Mouse (Mus musculus) ES-E14 (cell line): ENCODE data around the gene Vav3. TPM values are rescaled to one million over a fixed set of nuclear protein-coding genes. Genes with fewer than 3 reads are reported as not detected.

Experiments used
- DNase-seq: peaks from one replicate; pipeline ENCODE4 v3.0.0-alpha.2; 2013; ENCODE audit warnings: low read depth, low spot score
- H3K27ac ChIP-seq: 2 replicates; pipeline ENCODE4 v1.5.1; 2012; ENCODE audit warnings: low read depth, mild to moderate bottlenecking, low read length, moderate library complexity, mixed read lengths; ENCODE audit not compliant: poor library complexity, insufficient read depth, severe bottlenecking
- H3K36me3 ChIP-seq: 2 replicates; pipeline ENCODE4 v1.6.1; 2012; ENCODE audit warnings: mild to moderate bottlenecking, low read length, moderate library complexity, mixed read lengths; ENCODE audit not compliant: control insufficient read depth, poor library complexity, insufficient read depth, severe bottlenecking
- H3K4me1 ChIP-seq, 2 experiments: fragments of 150-350 bp in 1 of 2; sonication (generic) in 1 of 2; 2 replicates each; pipeline ENCODE4 v1.6.1; 2012; ENCODE audit warnings: low read length in 2 of 2, mild to moderate bottlenecking in 1 of 2, mixed read lengths in 1 of 2; ENCODE audit not compliant: control insufficient read depth in 2 of 2, insufficient read depth in 2 of 2, poor library complexity in 1 of 2
- H3K4me3 ChIP-seq, 2 experiments: fragments of 150-350 bp in 1 of 2; sonication (generic) in 1 of 2; 2 replicates each; pipeline ENCODE4 v1.5.1; 2012; ENCODE audit warnings: low read length in 2 of 2, low read depth in 1 of 2, mild to moderate bottlenecking in 1 of 2, mixed read lengths in 1 of 2; ENCODE audit not compliant: insufficient read depth in 1 of 2, poor library complexity in 1 of 2, severe bottlenecking in 1 of 2
- H3K9ac ChIP-seq: 2 replicates; pipeline ENCODE4 v1.6.1; 2012; ENCODE audit warnings: low read depth, mild to moderate bottlenecking, low read length, mixed read lengths; ENCODE audit not compliant: poor library complexity, insufficient read depth, severe bottlenecking
- H3K9me3 ChIP-seq: fragments of 150-350 bp; sonication (generic); 2 replicates; pipeline ENCODE4 v1.6.1; 2012; ENCODE audit warnings: low read depth, mild to moderate bottlenecking, low read length; ENCODE audit not compliant: control insufficient read depth, insufficient read depth
- CHD2 ChIP-seq: IDR thresholded peaks from 2 replicates; pipeline ENCODE4 v1.6.1; 2014; ENCODE audit warnings: mild to moderate bottlenecking, low read depth, low read length, inconsistent platforms
- HCFC1 ChIP-seq: IDR thresholded peaks from 2 replicates; pipeline ENCODE4 v1.6.1; 2012; ENCODE audit warnings: low read length, inconsistent platforms, borderline replicate concordance; ENCODE audit not compliant: insufficient read depth
- MAFK ChIP-seq: IDR thresholded peaks from 2 replicates; pipeline ENCODE4 v1.6.1; 2014; ENCODE audit warnings: mild to moderate bottlenecking, low read depth, low read length, inconsistent platforms; ENCODE audit not compliant: insufficient read depth
- ZC3H11A ChIP-seq: IDR thresholded peaks from 2 replicates; pipeline ENCODE4 v1.6.1; 2012; ENCODE audit warnings: low read depth, mild to moderate bottlenecking, inconsistent platforms, low read length, borderline replicate concordance
- ZNF384 ChIP-seq: IDR thresholded peaks from 2 replicates; pipeline ENCODE4 v1.6.1; 2012; ENCODE audit warnings: low read depth, low read length, inconsistent platforms
- in situ Hi-C, 2 experiments: fragments of 600-800 bp; cut with MboI; formaldehyde crosslinking; loops; one replicate each; pipeline ENCODE4 v1.15.1; 2025; ENCODE audit warnings: low sequenced_read_pairs in 2 of 2, inconsistent platforms in 1 of 2; ENCODE audit not compliant: unreplicated experiment in 2 of 2
- total RNA-seq: library from RNA; depleted of rRNA; stranded (reverse); fragments of 300-350 nt; gene quantifications from 2 replicates; pipeline ENCODE4 v1.2.3, GENCODE M21; 2012

The Vav3 gene
- total RNA-seq, 1 experiment, result 1.6 TPM

DNA sequence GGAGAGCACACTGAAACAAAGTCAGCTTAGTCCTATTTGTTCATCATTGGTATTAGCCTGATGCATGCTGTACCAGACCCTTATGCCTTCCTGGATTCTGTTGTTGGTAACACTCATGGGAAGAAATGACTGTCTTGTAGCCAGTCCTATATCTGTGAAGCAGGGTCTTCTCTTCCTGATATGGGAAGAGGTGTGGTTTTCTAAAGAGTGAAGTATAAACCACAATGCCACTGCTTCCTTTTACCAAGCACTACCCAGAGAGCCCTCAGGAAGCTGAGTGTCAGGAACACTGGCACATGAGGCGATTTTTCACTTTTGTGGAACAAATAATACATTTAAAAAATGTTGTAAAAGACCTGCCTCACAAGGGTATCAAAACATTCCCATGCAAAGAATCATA, 231.0 kb downstream of the Vav3 start:
- peaks cover 2 to 4% of the 10 kb centered on the region in 2 experiments; a peak in 3 of 4 replicates for H3K4me1 ChIP-seq
- H3K9ac ChIP-seq, result no peak overlapping the region
- no peak overlapping the region for H3K4me3 ChIP-seq
- in situ Hi-C loops, result no loop called here
- no peaks in the 10 kb centered on the region for H3K36me3 ChIP-seq
- no peak for DNase-seq
- TF ChIP-seq CHD2, result no peak
- no peaks in the 10 kb centered on the region for H3K9me3 ChIP-seq
- H3K27ac ChIP-seq, result no peak overlapping the region

- Histone ChIP-seq H3K4me1 (peaks cover 2% of the 10 kb centered on the region in 2 experiments; a peak in 3 of 4 replicates), H3K27ac (no peak overlapping the region), H3K36me3 (no peaks in the 10 kb centered on the region), H3K9ac (no peak overlapping the region), H3K4me3 (no peak overlapping the region), H3K9me3 (no peaks in the 10 kb centered on the region)
- in situ Hi-C loops, result no loop called here
- no peak for DNase-seq
- no peak for TF ChIP-seq HCFC1
- no peak for TF ChIP-seq ZNF384
- TF ChIP-seq MAFK, result no peak
- no peak for TF ChIP-seq CHD2
- no peak for TF ChIP-seq ZC3H11A
Observed at GRCm38 (mm10) chr3:109572871-109573270, 232.4 kb downstream of the Vav3 start.

DNA sequence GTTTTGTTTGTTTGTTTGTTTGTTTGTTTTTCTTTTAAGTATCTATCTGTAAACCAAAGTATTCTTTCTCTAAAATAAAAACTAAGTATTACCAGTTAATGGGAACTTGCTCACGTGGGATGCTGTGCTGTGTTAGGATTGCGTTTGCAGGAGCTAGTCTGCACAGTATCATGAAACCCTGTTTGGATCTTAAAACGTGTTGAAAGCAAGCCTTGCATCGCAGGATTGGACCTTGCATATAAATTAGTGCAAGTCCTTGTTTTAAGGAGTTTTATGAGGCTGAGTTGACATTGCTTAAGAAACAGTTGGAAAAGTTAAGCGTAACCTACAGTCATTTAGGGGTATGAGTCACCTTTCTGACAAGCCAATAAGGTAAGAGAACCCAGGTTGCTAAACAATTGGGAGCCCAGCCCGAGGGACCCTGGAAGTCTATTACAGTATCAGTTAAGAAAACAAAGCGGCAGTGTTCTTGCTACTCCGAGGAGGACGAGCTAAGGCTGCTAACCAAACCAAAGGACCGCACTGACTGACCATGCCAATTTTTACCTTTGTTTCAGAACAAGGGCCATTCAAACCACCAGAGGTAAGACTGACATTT, 233.2 kb downstream of the Vav3 start:
- DNase-seq, result no peak
- H3K27ac ChIP-seq, result no peak overlapping the region
- in situ Hi-C loops, result no loop called here

GRCm38 (mm10) chr3:109574161-109574560, 233.7 kb downstream of the Vav3 start:
- TF ChIP-seq ZC3H11A (no peak), HCFC1 (no peak), ZNF384 (no peak), CHD2 (no peak), MAFK (no peak)
- in situ Hi-C loops, result no loop called here
- DNase-seq, result no peak
- no peaks in the 10 kb centered on the region for H3K4me1 ChIP-seq
- no peaks in the 10 kb centered on the region for H3K9me3 ChIP-seq
- no peak overlapping the region for H3K9ac ChIP-seq
- no peak overlapping the region for H3K27ac ChIP-seq
- no peak overlapping the region for H3K4me3 ChIP-seq
- no peaks in the 10 kb centered on the region for H3K36me3 ChIP-seq

More for the DNA sequence above, 233.2 kb downstream of the Vav3 start:
- Histone ChIP-seq H3K4me3 (no peak overlapping the region), H3K4me1 (peaks cover under 1 to 2% of the 10 kb centered on the region in 2 experiments; a peak in 2 of 4 replicates), H3K9ac (no peak overlapping the region), H3K9me3 (no peaks in the 10 kb centered on the region), H3K36me3 (no peaks in the 10 kb centered on the region)
- TF ChIP-seq CHD2 (no peak), MAFK (no peak), ZNF384 (no peak), ZC3H11A (no peak), HCFC1 (no peak)

DNA sequence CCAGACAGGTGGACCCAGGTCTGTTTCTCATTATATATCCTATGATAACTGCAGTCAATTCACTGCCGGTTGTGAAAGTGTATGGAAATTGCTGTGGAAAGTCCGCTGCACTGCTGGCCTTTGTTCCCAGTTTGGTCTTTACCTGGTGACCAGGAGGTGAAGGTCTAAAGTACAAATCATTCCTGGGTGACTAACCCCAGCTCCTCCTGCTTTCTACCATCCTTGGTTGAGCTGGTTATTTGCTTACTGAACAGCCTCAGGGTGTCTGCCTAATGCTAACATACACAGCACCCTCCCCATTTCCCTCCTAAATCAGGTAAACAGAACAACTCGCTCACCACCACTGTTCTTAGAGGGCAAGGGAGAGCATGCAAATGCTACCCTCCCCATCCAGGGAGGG, 237.9 kb downstream of the Vav3 start:
- TF ChIP-seq MAFK (no peak), ZC3H11A (no peak), CHD2 (no peak), ZNF384 (no peak), HCFC1 (no peak)
- Histone ChIP-seq H3K4me1 (no peaks in the 10 kb centered on the region), H3K9ac (no peak overlapping the region), H3K27ac (no peak overlapping the region), H3K9me3 (no peaks in the 10 kb centered on the region), H3K4me3 (no peak overlapping the region), H3K36me3 (no peaks in the 10 kb centered on the region)
- DNase-seq, result no peak
- in situ Hi-C loops, result no loop called here
